Mouse (Mus musculus): Measurements from ENCODE around the gene Gid8.

The Gid8 gene

GRCm38 (mm10) chr2:180748904-180749303, 39.0 kb downstream of the Gid8 start:
- DNase-seq (ENCODE audit: low spot score): no peak

GRCm38 (mm10) chr2:180754976-180755688, 45.2 kb downstream of the Gid8 start:
- no peak for DNase-seq (ENCODE audit: low spot score)

- DNase-seq (ENCODE audit: low spot score): peak; percentile 35
These were observed 46.0 kb downstream of the Gid8 start for GRCm38 (mm10) chr2:180755896-180756295.

- no peak for DNase-seq (ENCODE audit: low spot score)
These were observed 46.9 kb downstream of the Gid8 start for GRCm38 (mm10) chr2:180756786-180757185.

GRCm38 (mm10) chr2:180758513-180759263, 48.8 kb downstream of the Gid8 start:
- no peak for DNase-seq (ENCODE audit: low spot score)

- no peak for DNase-seq (ENCODE audit: low spot score)
These were observed 55.1 kb downstream of the Gid8 start for GRCm38 (mm10) chr2:180764986-180765385.

GRCm38 (mm10) chr2:180765713-180766112, 55.8 kb downstream of the Gid8 start:
- DNase-seq (ENCODE audit: low spot score): no peak

Data from testis, postnatal 14 days (tissue).